Mouse (Mus musculus) olfactory bulb, adult 2 months (tissue): ENCODE data around the gene Slc9a3r2.
"Not testable (repeated sequence)": the region's sequence is repeated elsewhere in the genome, so short reads cannot be mapped to it uniquely, and the experiment has no call there.

Experiments used
- CTCF ChIP-seq: fragments of 200-500 bp; IDR thresholded peaks from 2 replicates; pipeline ENCODE4 v1.5.1; 2012; ENCODE audit warnings: low read depth, mild to moderate bottlenecking, low read length, moderate library complexity; ENCODE audit not compliant: insufficient read depth
- POLR2A ChIP-seq: fragments of 200-500 bp; IDR thresholded peaks from 2 replicates; pipeline ENCODE4 v1.6.1; 2012; ENCODE audit warnings: mild to moderate bottlenecking, low read depth, low read length, moderate library complexity; ENCODE audit not compliant: insufficient read depth

GRCm38 (mm10) chr17:24669214-24669544, 19.1 kb upstream of the Slc9a3r2 start:
- not testable (repeated sequence) for TF ChIP-seq CTCF, POLR2A
